Mouse (Mus musculus) retina, adult 2 months (tissue): ENCODE data around the gene Fzd4.

ENCODE experiments used
- DNase-seq: peaks from one replicate; pipeline ENCODE4 v3.0.0-alpha.2; 2012; ENCODE audit warnings: low read depth, low spot score

Fzd4 gene

GRCm38 (mm10) chr7:89427101-89427500 is 22.9 kb downstream of the Fzd4 start:
- DNase-seq, result no peak

GRCm38 (mm10) chr7:89428804-89429203 is 24.6 kb downstream of the Fzd4 start:
- DNase-seq, result no peak

- no peak for DNase-seq
These were observed 25.2 kb downstream of the Fzd4 start for GRCm38 (mm10) chr7:89429326-89429725.

- DNase-seq, result no peak
These were observed 27.0 kb downstream of the Fzd4 start for GRCm38 (mm10) chr7:89431185-89431584.

GRCm38 (mm10) chr7:89433193-89433892 is 29.2 kb downstream of the Fzd4 start:
- no peak for DNase-seq

- DNase-seq, result no peak
These were observed 29.9 kb downstream of the Fzd4 start for GRCm38 (mm10) chr7:89433893-89434616.

GRCm38 (mm10) chr7:89436404-89436803 is 32.2 kb downstream of the Fzd4 start:
- no peak for DNase-seq

GRCm38 (mm10) chr7:89437589-89437988 is 33.4 kb downstream of the Fzd4 start:
- DNase-seq, result no peak

GRCm38 (mm10) chr7:89441291-89441690 is 37.1 kb downstream of the Fzd4 start:
- DNase-seq, result no peak

GRCm38 (mm10) chr7:89442242-89442641 is 38.1 kb downstream of the Fzd4 start:
- no peak for DNase-seq

- DNase-seq, result no peak
These were observed 41.0 kb downstream of the Fzd4 start for GRCm38 (mm10) chr7:89445137-89445536.

- DNase-seq, result no peak
These were observed 46.2 kb downstream of the Fzd4 start for GRCm38 (mm10) chr7:89450312-89450711.

- DNase-seq, result peak; percentile 4
These were observed 52.4 kb downstream of the Fzd4 start for GRCm38 (mm10) chr7:89456380-89457076.

GRCm38 (mm10) chr7:89459691-89460090 is 55.5 kb downstream of the Fzd4 start:
- no peak for DNase-seq

- DNase-seq, result no peak
These were observed 56.8 kb downstream of the Fzd4 start for GRCm38 (mm10) chr7:89460911-89461310.

GRCm38 (mm10) chr7:89461351-89461750 is 57.2 kb downstream of the Fzd4 start:
- DNase-seq, result no peak
